Mouse (Mus musculus) thymus, adult 2 months (tissue): Measurements from ENCODE around the gene 4930503B20Rik.

ENCODE experiments used
- CTCF ChIP-seq: fragments of 200-500 bp; IDR thresholded peaks from 2 replicates; pipeline ENCODE4 v1.5.1; 2012; ENCODE audit warnings: mild to moderate bottlenecking, control low read depth, low read length, moderate library complexity, borderline replicate concordance; ENCODE audit not compliant: control insufficient read depth, poor library complexity, insufficient read depth; ENCODE audit errors: extremely low read depth
- POLR2A ChIP-seq: fragments of 200-500 bp; IDR thresholded peaks from 2 replicates; pipeline ENCODE4 v1.6.1; 2012; ENCODE audit warnings: mild to moderate bottlenecking, low read length, control low read depth, moderate library complexity; ENCODE audit not compliant: control insufficient read depth, poor library complexity, insufficient read depth; ENCODE audit errors: extremely low read depth

- TF ChIP-seq CTCF (no peak), POLR2A (no peak)
Observed at GRCm38 (mm10) chr3:146596387-146596786, 54.7 kb downstream of the 4930503B20Rik start.
